Mouse (Mus musculus): ENCODE measurements at regions not wholly inside any gene's neighbourhood (a gene's known extent, or its start where the extent isn't known, plus 50 kb on each side); places are given as distances from the start of the nearest gene placed in this dataset.

- Histone ChIP-seq H3K9me3 (ENCODE audit: low read length) (no peaks in the 10 kb centered on the region), H3K36me3 (replicated peaks; ENCODE audit: insufficient read depth, low read length) (no peaks in the 10 kb centered on the region), H3K9ac (replicated peaks) (no peak overlapping the region), H3K27ac (ENCODE audit: low read depth) (no peak overlapping the region), H3K4me2 (ENCODE audit: low read depth, low read length) (no peak overlapping the region), H3K4me1 (ENCODE audit: insufficient read depth) (no peaks in the 10 kb centered on the region), H3K4me3 (ENCODE audit: low read depth, low read length) (no peak overlapping the region), H3K27me3 (ENCODE audit: insufficient read depth, low read length) (no peaks in the 10 kb centered on the region)
- ATAC-seq = no peak
- DNase-seq = no peak
- WGBS (ENCODE audit: insufficient replicate concordance) = 86% methylated on average over 3 of the region's 3 CpGs
- no peak for TF ChIP-seq EP300 (IDR thresholded peaks at IDR 0.05; ENCODE audit: low read depth)
- TF ChIP-seq CTCF (IDR thresholded peaks at IDR 0.05; ENCODE audit: low read depth) = no peak
Observed at GRCm38 (mm10) chr4:75130757-75131156, 147.3 kb downstream of the Dmac1 start.

GRCm38 (mm10) chr4:75115887-75116286 lies 162.2 kb downstream of the Dmac1 start:
- ATAC-seq (no peak), DNase-seq (no peak)
- WGBS (ENCODE audit: insufficient replicate concordance) = 63% methylated on average over 1 of the region's 1 CpGs
- Histone ChIP-seq H3K4me1 (ENCODE audit: insufficient read depth) (no peaks in the 10 kb centered on the region), H3K27ac (ENCODE audit: low read depth) (no peak overlapping the region), H3K36me3 (replicated peaks; ENCODE audit: insufficient read depth, low read length) (no peaks in the 10 kb centered on the region), H3K27me3 (ENCODE audit: insufficient read depth, low read length) (no peaks in the 10 kb centered on the region), H3K9me3 (ENCODE audit: low read length) (no peaks in the 10 kb centered on the region), H3K4me3 (ENCODE audit: low read depth, low read length) (no peak overlapping the region), H3K4me2 (ENCODE audit: low read depth, low read length) (no peak overlapping the region), H3K9ac (replicated peaks) (no peak overlapping the region)
- no peak for TF ChIP-seq CTCF (IDR thresholded peaks at IDR 0.05; ENCODE audit: low read depth)
- no peak for TF ChIP-seq EP300 (IDR thresholded peaks at IDR 0.05; ENCODE audit: low read depth)

GRCm38 (mm10) chr4:75115346-75115745 lies 162.8 kb downstream of the Dmac1 start:
- no peaks in the 10 kb centered on the region for H3K9me3 ChIP-seq (ENCODE audit: low read length)
- H3K4me1 ChIP-seq (ENCODE audit: insufficient read depth) = no peaks in the 10 kb centered on the region
- ATAC-seq (no peak), DNase-seq (no peak)
- H3K4me2 ChIP-seq (ENCODE audit: low read depth, low read length) = no peak overlapping the region
- TF ChIP-seq EP300 (IDR thresholded peaks at IDR 0.05; ENCODE audit: low read depth) = no peak
- no peak for TF ChIP-seq CTCF (IDR thresholded peaks at IDR 0.05; ENCODE audit: low read depth)
- no peak overlapping the region for H3K27ac ChIP-seq (ENCODE audit: low read depth)
- WGBS (ENCODE audit: insufficient replicate concordance) = 70% methylated on average over 3 of the region's 3 CpGs
- H3K9ac ChIP-seq (replicated peaks) = no peak overlapping the region
- H3K4me3 ChIP-seq (ENCODE audit: low read depth, low read length) = no peak overlapping the region
- no peaks in the 10 kb centered on the region for H3K36me3 ChIP-seq (replicated peaks; ENCODE audit: insufficient read depth, low read length)
- no peaks in the 10 kb centered on the region for H3K27me3 ChIP-seq (ENCODE audit: insufficient read depth, low read length)

- H3K4me1 ChIP-seq (ENCODE audit: insufficient read depth) = no peaks in the 10 kb centered on the region
- 74% methylated on average over 1 of the region's 1 CpGs for WGBS (ENCODE audit: insufficient replicate concordance)
- ATAC-seq = no peak
- H3K4me3 ChIP-seq (ENCODE audit: low read depth, low read length) = no peak overlapping the region
- TF ChIP-seq EP300 (IDR thresholded peaks at IDR 0.05; ENCODE audit: low read depth) = no peak
- no peak for TF ChIP-seq CTCF (IDR thresholded peaks at IDR 0.05; ENCODE audit: low read depth)
- no peaks in the 10 kb centered on the region for H3K27me3 ChIP-seq (ENCODE audit: insufficient read depth, low read length)
- no peak overlapping the region for H3K27ac ChIP-seq (ENCODE audit: low read depth)
- no peak for DNase-seq
- H3K36me3 ChIP-seq (replicated peaks; ENCODE audit: insufficient read depth, low read length) = no peaks in the 10 kb centered on the region
- H3K4me2 ChIP-seq (ENCODE audit: low read depth, low read length) = no peak overlapping the region
- H3K9ac ChIP-seq (replicated peaks) = no peak overlapping the region
- no peaks in the 10 kb centered on the region for H3K9me3 ChIP-seq (ENCODE audit: low read length)
Observed at GRCm38 (mm10) chr4:75065782-75066181, 212.3 kb downstream of the Dmac1 start.

- no peaks in the 10 kb centered on the region for H3K36me3 ChIP-seq (replicated peaks; ENCODE audit: insufficient read depth, low read length)
- WGBS (ENCODE audit: insufficient replicate concordance) = 70% methylated on average over 2 of the region's 2 CpGs
- no peak overlapping the region for H3K4me2 ChIP-seq (ENCODE audit: low read depth, low read length)
- ATAC-seq = no peak
- H3K4me1 ChIP-seq (ENCODE audit: insufficient read depth) = no peaks in the 10 kb centered on the region
- H3K27me3 ChIP-seq (ENCODE audit: insufficient read depth, low read length) = no peaks in the 10 kb centered on the region
- no peak for DNase-seq
- H3K4me3 ChIP-seq (ENCODE audit: low read depth, low read length) = no peak overlapping the region
- H3K9me3 ChIP-seq (ENCODE audit: low read length) = no peaks in the 10 kb centered on the region
- H3K9ac ChIP-seq (replicated peaks) = no peak overlapping the region
- peak; percentile 49 for TF ChIP-seq CTCF (IDR thresholded peaks at IDR 0.05; ENCODE audit: low read depth)
- TF ChIP-seq EP300 (IDR thresholded peaks at IDR 0.05; ENCODE audit: low read depth) = no peak
- no peak overlapping the region for H3K27ac ChIP-seq (ENCODE audit: low read depth)
Observed at GRCm38 (mm10) chr4:75063275-75063674, 214.8 kb downstream of the Dmac1 start.

- Histone ChIP-seq H3K9ac (replicated peaks) (no peak overlapping the region), H3K36me3 (replicated peaks; ENCODE audit: insufficient read depth, low read length) (no peaks in the 10 kb centered on the region), H3K4me1 (ENCODE audit: insufficient read depth) (no peaks in the 10 kb centered on the region), H3K4me2 (ENCODE audit: low read depth, low read length) (no peak overlapping the region), H3K27me3 (ENCODE audit: insufficient read depth, low read length) (no peaks in the 10 kb centered on the region), H3K4me3 (ENCODE audit: low read depth, low read length) (no peak overlapping the region), H3K9me3 (ENCODE audit: low read length) (no peaks in the 10 kb centered on the region), H3K27ac (ENCODE audit: low read depth) (no peak overlapping the region)
- ATAC-seq (no peak), DNase-seq (no peak)
- TF ChIP-seq EP300 (IDR thresholded peaks at IDR 0.05; ENCODE audit: low read depth) (no peak), CTCF (IDR thresholded peaks at IDR 0.05; ENCODE audit: low read depth) (no peak)
- WGBS (ENCODE audit: insufficient replicate concordance) = 76% methylated on average over 1 of the region's 1 CpGs
Observed at GRCm38 (mm10) chr4:75043510-75043909, 234.6 kb downstream of the Dmac1 start.

GRCm38 (mm10) chr4:75042640-75043039 lies 235.5 kb downstream of the Dmac1 start:
- H3K4me1 ChIP-seq (ENCODE audit: insufficient read depth) = no peaks in the 10 kb centered on the region
- no peak overlapping the region for H3K4me2 ChIP-seq (ENCODE audit: low read depth, low read length)
- H3K9me3 ChIP-seq (ENCODE audit: low read length) = no peaks in the 10 kb centered on the region
- DNase-seq (no peak), ATAC-seq (peak; percentile 47; the same call in 1 of the 2 replicates)
- no peaks in the 10 kb centered on the region for H3K27me3 ChIP-seq (ENCODE audit: insufficient read depth, low read length)
- no peak overlapping the region for H3K9ac ChIP-seq (replicated peaks)
- no peak overlapping the region for H3K4me3 ChIP-seq (ENCODE audit: low read depth, low read length)
- no peak overlapping the region for H3K27ac ChIP-seq (ENCODE audit: low read depth)
- TF ChIP-seq EP300 (IDR thresholded peaks at IDR 0.05; ENCODE audit: low read depth) = no peak
- no peak for TF ChIP-seq CTCF (IDR thresholded peaks at IDR 0.05; ENCODE audit: low read depth)
- H3K36me3 ChIP-seq (replicated peaks; ENCODE audit: insufficient read depth, low read length) = no peaks in the 10 kb centered on the region
- WGBS (ENCODE audit: insufficient replicate concordance) = 43% methylated on average over 1 of the region's 1 CpGs

All from liver, postnatal 0 days (tissue).